Mouse (Mus musculus) cerebellum, adult 2 months (tissue): Measurements from ENCODE around the gene Tbc1d10c.

Experiments used
- CTCF ChIP-seq: fragments of 200-500 bp; IDR thresholded peaks from 2 replicates; pipeline ENCODE4 v1.5.1; 2011; ENCODE audit warnings: low read depth, mild to moderate bottlenecking, control low read depth, low read length, moderate library complexity, borderline replicate concordance; ENCODE audit not compliant: insufficient read depth
- POLR2A ChIP-seq: fragments of 200-500 bp; IDR thresholded peaks from 2 replicates; pipeline ENCODE4 v1.6.1; 2011; ENCODE audit warnings: low read length, control low read depth, borderline replicate concordance; ENCODE audit not compliant: insufficient read depth

GRCm38 (mm10) chr19:4175368-4175947 lies 15.6 kb downstream of the Tbc1d10c start, which contains the start of gene Carns1:
- no peak for TF ChIP-seq POLR2A
- no peak for TF ChIP-seq CTCF
